Mouse (Mus musculus) cortical plate, adult 2 months (tissue): ENCODE data around the gene Rflna. TPM values are rescaled to one million over a fixed set of nuclear protein-coding genes. Genes with fewer than 3 reads are reported as not detected.

Experiments used
- H3K27ac ChIP-seq: fragments of 200-500 bp; 2 replicates; pipeline ENCODE4 v1.5.1; 2012; ENCODE audit warnings: low read length, control low read depth, inconsistent platforms; ENCODE audit not compliant: insufficient read depth
- H3K4me1 ChIP-seq: fragments of 200-500 bp; 2 replicates; pipeline ENCODE4 v1.6.1; 2011; ENCODE audit warnings: low read length; ENCODE audit not compliant: control insufficient read depth, insufficient read depth
- H3K4me3 ChIP-seq: fragments of 200-500 bp; 2 replicates; pipeline ENCODE4 v1.5.1; 2011; ENCODE audit warnings: mild to moderate bottlenecking, low read length, control low read depth; ENCODE audit not compliant: insufficient read depth
- CTCF ChIP-seq: fragments of 200-500 bp; IDR thresholded peaks from 2 replicates; pipeline ENCODE4 v1.5.1; 2011; ENCODE audit warnings: mild to moderate bottlenecking, control low read depth, low read length; ENCODE audit not compliant: insufficient read depth; ENCODE audit errors: extremely low read depth
- POLR2A ChIP-seq: fragments of 200-500 bp; IDR thresholded peaks from 2 replicates; pipeline ENCODE4 v1.6.1; 2011; ENCODE audit warnings: mild to moderate bottlenecking, low read length, control low read depth; ENCODE audit not compliant: insufficient read depth; ENCODE audit errors: extremely low read depth
- polyA plus RNA-seq: library from polyadenylated mRNA; depleted of rRNA; stranded (reverse); fragments of >200 nt; gene quantifications from 2 replicates; pipeline ENCODE4 v1.2.3, GENCODE M21; 2012

The Rflna gene
- polyA plus RNA-seq, 1 experiment: 0.71 TPM

DNA sequence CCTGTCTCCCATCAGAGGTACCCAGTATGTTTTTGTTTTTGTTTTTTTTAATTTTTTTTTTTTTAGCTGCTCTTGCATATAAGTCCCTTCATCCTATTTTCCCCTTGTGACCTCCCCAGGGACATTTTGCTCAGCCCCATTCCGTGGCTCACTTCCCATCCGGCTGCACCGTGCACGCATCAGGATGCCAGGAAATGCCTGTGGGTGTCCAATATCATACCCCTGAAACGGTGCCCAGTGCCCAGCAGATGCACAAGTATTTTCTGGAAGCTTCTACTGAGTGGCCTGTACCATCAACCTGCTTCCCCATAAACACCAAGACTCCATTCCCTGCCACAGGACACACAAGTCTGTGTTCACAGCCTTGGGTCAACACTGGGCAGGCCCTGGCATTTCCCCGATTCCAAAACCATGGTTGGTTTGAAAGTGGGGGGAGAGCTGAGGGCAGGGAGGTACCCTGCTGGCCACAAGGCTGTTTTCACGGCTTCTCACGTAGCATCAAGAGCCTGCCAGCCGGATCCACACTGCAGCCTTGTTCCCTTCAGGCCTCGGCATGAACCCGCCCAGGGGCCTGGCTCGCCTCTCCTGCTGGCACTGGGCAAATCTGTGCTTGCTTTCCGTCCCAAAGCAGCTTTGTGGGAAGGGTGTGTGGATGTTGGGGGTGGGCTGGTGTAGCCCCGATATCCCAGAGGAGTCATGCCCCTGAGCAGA is 36.2 kb upstream of the Rflna start:
- Histone ChIP-seq H3K27ac (no peak overlapping the region), H3K4me3 (no peak overlapping the region), H3K4me1 (no peaks in the 10 kb centered on the region)
- no peak for TF ChIP-seq CTCF
- no peak for TF ChIP-seq POLR2A

DNA sequence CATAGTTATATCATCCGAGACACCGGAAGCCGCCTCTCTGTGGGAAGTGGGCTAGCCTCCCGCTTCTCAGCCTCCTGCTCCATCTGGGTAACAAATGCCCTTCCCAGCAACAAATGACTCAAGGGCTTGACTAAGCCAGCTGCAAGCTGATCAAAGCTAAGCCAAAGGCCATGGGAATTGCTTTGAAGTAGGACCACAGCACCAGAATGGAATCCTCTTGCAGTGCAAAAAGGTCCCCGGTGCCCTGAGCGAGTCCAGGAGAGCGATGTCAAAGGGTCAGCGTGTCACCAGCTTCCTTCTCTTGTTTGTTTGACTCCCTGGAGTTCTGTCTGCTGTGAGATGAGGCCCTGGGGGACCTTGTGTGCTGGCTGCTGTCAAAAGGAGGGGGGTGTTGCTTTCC is 33.2 kb upstream of the Rflna start:
- Histone ChIP-seq H3K27ac (no peak overlapping the region), H3K4me1 (no peaks in the 10 kb centered on the region), H3K4me3 (no peak overlapping the region)
- TF ChIP-seq CTCF: no peak
- no peak for TF ChIP-seq POLR2A

DNA sequence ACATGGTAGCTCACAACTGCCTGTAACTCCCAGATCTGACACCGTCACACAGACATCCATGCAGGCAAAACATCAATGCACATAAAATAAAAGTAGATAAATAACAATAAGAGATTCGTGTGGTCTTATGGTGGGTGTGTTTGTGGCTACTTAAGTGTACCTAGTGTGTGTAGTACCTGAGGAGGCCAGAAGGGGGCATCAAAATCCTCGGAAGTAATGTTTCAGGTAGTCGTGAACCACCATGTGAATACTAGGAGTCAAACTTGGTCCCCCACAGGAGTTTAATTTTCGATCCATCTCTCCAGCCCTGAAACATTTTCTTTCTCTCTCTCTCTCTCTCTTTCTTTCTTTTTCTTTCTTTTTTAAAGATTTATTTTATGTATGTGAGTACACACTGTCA is 16.8 kb upstream of the Rflna start:
- Histone ChIP-seq H3K27ac (no peak overlapping the region), H3K4me3 (no peak overlapping the region), H3K4me1 (no peaks in the 10 kb centered on the region)
- no peak for TF ChIP-seq POLR2A
- TF ChIP-seq CTCF: no peak

DNA sequence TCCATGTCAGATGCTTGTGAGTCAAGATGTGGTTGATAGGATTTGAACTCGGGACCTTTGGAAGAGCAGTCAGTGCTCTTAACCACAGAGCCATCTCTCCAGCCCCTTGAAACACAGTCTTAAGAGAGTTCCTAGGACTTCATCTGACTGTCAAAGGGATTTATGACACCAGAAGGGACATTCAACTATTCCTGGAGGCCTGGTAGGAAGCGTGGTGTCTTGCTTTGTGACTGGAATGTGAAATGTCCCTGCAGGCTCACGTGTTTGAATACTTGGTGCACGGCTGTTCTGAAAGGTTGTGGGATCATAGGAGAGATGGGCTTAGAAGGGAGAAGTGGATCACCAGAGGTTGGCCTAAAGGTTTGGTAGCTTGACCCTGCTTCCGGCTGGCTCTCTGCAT is 16.4 kb upstream of the Rflna start:
- H3K4me1 ChIP-seq: no peaks in the 10 kb centered on the region
- H3K27ac ChIP-seq: no peak overlapping the region
- no peak for TF ChIP-seq CTCF
- no peak overlapping the region for H3K4me3 ChIP-seq

DNA sequence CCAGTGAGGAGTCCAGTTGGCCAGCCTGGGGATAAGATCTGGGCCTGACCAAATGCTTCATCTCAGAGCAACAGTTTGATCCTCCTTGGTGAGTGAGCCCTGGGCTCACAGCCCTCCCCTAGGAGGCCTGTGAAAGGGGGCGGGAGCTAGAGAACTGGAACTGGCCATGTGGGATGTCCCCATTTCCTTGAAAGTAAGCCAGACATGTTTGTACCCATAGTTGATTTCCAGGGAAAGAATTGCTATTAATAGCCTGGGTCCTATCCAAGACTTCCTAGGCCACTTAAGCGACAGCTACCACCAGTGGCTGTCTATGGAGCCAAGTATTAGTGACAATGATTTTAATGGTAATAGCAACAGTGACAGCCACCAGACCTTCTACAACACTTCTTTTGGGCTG is 13.3 kb upstream of the Rflna start:
- no peak for TF ChIP-seq POLR2A
- no peak for TF ChIP-seq CTCF
- no peaks in the 10 kb centered on the region for H3K4me1 ChIP-seq
- no peak overlapping the region for H3K27ac ChIP-seq
- no peak overlapping the region for H3K4me3 ChIP-seq

DNA sequence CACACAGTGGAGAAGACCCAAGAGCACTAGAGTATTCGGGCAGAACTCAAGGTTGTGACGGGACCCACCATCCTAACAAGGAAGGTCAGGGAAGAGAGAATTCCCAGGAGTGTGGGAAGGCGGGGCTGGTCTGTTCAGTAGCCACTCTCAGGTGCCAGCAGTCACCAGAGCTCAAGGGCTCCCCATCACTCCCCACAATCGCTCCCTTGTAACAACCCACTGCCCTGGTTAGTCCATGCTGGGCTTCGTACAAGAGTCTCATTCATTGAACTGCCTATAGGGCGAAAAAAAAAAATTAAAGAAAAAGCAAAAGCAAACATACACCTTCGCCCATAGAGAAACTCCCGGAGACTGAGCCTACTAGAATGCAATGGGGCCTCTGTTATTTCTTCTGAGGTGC is 10.7 kb upstream of the Rflna start:
- H3K4me3 ChIP-seq: no peak overlapping the region
- TF ChIP-seq CTCF (no peak), POLR2A (no peak)
- H3K4me1 ChIP-seq: no peaks in the 10 kb centered on the region
- no peak overlapping the region for H3K27ac ChIP-seq

DNA sequence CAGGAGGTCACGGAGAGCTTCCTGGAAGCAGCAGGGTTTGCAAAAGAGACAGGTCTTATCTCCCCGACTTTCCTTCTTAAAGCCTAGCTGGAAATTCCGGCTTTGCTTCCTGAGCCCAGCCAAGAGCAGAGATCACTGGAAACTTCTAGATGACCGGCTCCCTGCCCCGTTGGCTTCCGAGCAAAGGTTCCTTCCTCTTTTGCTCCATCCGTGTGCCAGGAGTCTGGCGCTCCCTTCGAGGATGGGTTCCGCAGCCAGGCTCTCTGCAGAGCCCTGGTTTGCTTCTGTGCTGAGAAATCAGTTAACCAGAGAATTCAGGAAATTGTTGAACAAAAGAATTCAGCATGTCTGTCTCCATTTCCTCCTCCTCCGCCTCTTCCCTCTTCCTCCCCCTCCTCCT is 10.1 kb upstream of the Rflna start:
- Histone ChIP-seq H3K4me3 (no peak overlapping the region), H3K27ac (no peak overlapping the region), H3K4me1 (no peaks in the 10 kb centered on the region)
- TF ChIP-seq POLR2A (no peak), CTCF (no peak)

DNA sequence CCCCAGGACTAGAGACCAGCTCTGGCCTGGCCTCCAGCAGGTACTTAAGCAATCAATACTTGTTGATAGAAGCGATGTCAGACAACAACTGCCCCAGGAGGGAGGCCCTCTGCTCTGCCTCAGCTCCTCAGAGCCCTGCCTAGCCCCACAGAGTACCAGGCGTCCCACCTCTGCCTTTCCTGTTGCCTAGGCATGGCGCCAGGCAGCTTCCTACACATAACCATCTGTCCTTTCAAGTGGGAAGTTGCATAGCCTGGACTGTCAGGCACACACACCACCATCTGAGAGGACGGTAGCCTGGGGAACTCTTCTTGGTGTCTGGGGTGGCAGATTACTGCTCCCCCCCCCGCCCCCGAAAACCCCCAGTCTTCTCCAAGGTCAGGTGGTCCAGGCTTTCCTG is 6.2 kb upstream of the Rflna start:
- no peaks in the 10 kb centered on the region for H3K4me1 ChIP-seq
- no peak overlapping the region for H3K4me3 ChIP-seq
- TF ChIP-seq POLR2A: no peak
- no peak for TF ChIP-seq CTCF

DNA sequence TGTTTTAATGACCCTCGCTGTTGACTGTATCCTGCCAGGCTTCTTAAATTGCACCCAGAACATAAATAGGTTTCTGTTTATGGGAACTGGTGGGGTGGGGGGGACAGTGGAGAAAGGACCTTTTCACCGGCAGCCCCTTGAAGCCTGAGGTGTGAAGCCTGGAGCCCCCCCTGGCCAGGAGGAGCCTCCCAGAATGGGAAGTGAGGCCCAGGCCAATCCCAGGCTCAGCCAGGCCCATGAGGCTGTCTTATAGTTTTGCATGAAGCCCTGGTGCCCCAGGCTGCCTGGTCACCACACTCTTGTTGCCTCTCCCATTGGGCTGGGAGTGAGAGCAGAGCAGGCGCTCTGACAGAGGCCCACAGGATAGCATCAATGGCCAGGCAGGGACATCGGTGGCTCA is 5.1 kb upstream of the Rflna start:
- Histone ChIP-seq H3K27ac (no peak overlapping the region), H3K4me1 (no peaks in the 10 kb centered on the region), H3K4me3 (no peak overlapping the region)
- TF ChIP-seq CTCF (no peak), POLR2A (no peak)

More for the DNA sequence above, 6.2 kb upstream of the Rflna start:
- no peak overlapping the region for H3K27ac ChIP-seq

DNA sequence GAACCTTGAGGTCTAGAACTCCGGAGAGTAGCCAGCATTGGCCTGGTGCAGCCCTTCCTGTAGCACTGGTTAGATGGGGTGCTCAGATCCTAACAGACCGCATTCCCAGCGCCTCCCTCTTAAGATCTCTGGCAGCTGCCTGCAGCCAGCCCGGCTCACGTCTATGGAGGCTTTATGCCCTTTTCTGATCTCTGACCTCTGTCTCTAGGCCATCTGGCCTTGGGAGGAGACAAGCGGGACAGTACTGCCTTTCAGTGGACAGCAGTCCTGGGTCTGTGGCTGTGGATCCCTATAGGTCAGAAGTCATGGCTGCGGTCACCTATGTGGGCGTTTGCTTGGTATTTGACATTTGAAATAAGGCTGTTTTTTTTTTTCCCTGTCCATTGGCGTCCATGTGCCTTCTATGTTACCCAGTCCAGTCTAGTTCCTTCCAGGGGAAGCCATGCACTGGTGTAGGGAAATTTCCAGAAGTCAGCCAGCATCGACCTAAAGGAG is 2.2 kb upstream of the Rflna start:
- H3K4me3 ChIP-seq: no peak overlapping the region
- no peak overlapping the region for H3K27ac ChIP-seq
- no peak for TF ChIP-seq CTCF
- TF ChIP-seq POLR2A: no peak

More for the DNA sequence above, 2.2 kb upstream of the Rflna start:
- H3K4me1 ChIP-seq: no peaks in the 10 kb centered on the region
